Mouse (Mus musculus): ENCODE results near the gene Ipo9. TPM values are rescaled to one million over a fixed set of nuclear protein-coding genes. Genes with fewer than 3 reads are reported as not detected.
A peak's percentile ranks its signal among the peaks of the same experiment; 100 is the strongest.

Ipo9 gene
- total and polyA plus RNA-seq, 3 experiments = 33.7 to 58.3 (median 38.3) TPM

GRCm38 (mm10) chr1:135374175-135374867 is 56.0 kb downstream of the Ipo9 start:
- Histone ChIP-seq H3K9ac (ENCODE audit: insufficient read depth, low read depth) (no peak overlapping the region), H3K79me2 (replicated peaks; ENCODE audit: control insufficient read depth, extremely low read depth, insufficient read depth, poor library complexity, severe bottlenecking) (no peaks in the 10 kb centered on the region), H3K9me3 (replicated peaks; ENCODE audit: low read length) (no peaks in the 10 kb centered on the region), H3K4me2 (ENCODE audit: insufficient read depth, low read depth, poor library complexity, severe bottlenecking) (peak overlapping the region; percentile 57), H3K36me3 (replicated peaks in 1 of 2; ENCODE audit: control insufficient read depth in 1 of 2, insufficient read depth in 1 of 2, low read length in 1 of 2) (no peaks in the 10 kb centered on the region), H3K4me1 (ENCODE audit: control insufficient read depth in 1 of 2, insufficient read depth in 2 of 2) (peaks cover 4 to 6% of the 10 kb centered on the region in 2 experiments; a peak in 2 of 4 replicates), H3K27ac (ENCODE audit: insufficient read depth, low read depth) (no peak overlapping the region), H3K27me3 (replicated peaks) (no peaks in the 10 kb centered on the region), H3K4me3 (replicated peaks in 1 of 3; ENCODE audit: low read depth in 2 of 3, low read length in 2 of 3, poor library complexity in 1 of 3) (peak overlapping the region in 1 of 3 experiments; percentile 13)
- in situ Hi-C loops (cut with MboI; ENCODE audit: low pct_ligation_motif_present, low pct_unique_long_range_greater_than_20kb, low sequenced_read_pairs) (loop anchor here (5.0 kb wide), 1 partner anchor 202 kb away; no protein-coding TSS in a partner anchor), dilution Hi-C loops (cut with MboI; ENCODE audit: extremely low pct_ligation_motif_present, extremely low pct_unique_long_range_greater_than_20kb, low sequenced_read_pairs) (no loop called here)
- no peak for TF ChIP-seq HCFC1 (IDR thresholded peaks at IDR 0.05; ENCODE audit: low read depth, low read length)
- TF ChIP-seq MAX (IDR thresholded peaks at IDR 0.05; ENCODE audit: low read length) = no peak
- no peak for TF ChIP-seq NRF1 (IDR thresholded peaks at IDR 0.05; ENCODE audit: low read depth, low read length)
- TF ChIP-seq ETS1 (conservative IDR thresholded peaks at IDR 0.05; ENCODE audit: low read depth, low read length) = no peak
- no peak for TF ChIP-seq UBTF (IDR thresholded peaks at IDR 0.05; ENCODE audit: low read depth, low read length)
- TF ChIP-seq PAX5 (IDR thresholded peaks at IDR 0.05; ENCODE audit: low read length) = no peak
- no peak for TF ChIP-seq MYC (IDR thresholded peaks at IDR 0.05; ENCODE audit: low read depth, low read length)
- no peak for TF ChIP-seq EP300 (IDR thresholded peaks at IDR 0.05; ENCODE audit: low read length)
- no peak for TF ChIP-seq USF2 (conservative IDR thresholded peaks at IDR 0.05; ENCODE audit: low read depth, low read length)
- TF ChIP-seq MXI1 (IDR thresholded peaks at IDR 0.05; ENCODE audit: low read depth, low read length) = no peak
- TF ChIP-seq JUN (IDR thresholded peaks at IDR 0.05; ENCODE audit: insufficient read depth, low read depth, low read length) = no peak
- TF ChIP-seq MEF2A (IDR thresholded peaks at IDR 0.05; ENCODE audit: borderline replicate concordance, low read depth, low read length) = no peak
- TF ChIP-seq ZMIZ1 (IDR thresholded peaks at IDR 0.05; ENCODE audit: low read depth, low read length) = no peak
- no peak for TF ChIP-seq GABPA (IDR thresholded peaks at IDR 0.05; ENCODE audit: insufficient replicate concordance, low read depth, low read length)
- TF ChIP-seq SMC3 (IDR thresholded peaks at IDR 0.05; ENCODE audit: low read depth, low read length) = no peak
- TF ChIP-seq CHD2 (IDR thresholded peaks at IDR 0.05; ENCODE audit: low read length) = no peak
- DNase-seq (ENCODE audit: extremely low read depth) = no peak

- dilution Hi-C loops (cut with MboI; ENCODE audit: extremely low pct_ligation_motif_present, extremely low pct_unique_long_range_greater_than_20kb, low sequenced_read_pairs) = no loop called here
- no peak for DNase-seq (ENCODE audit: extremely low read depth)
- Histone ChIP-seq H3K36me3 (replicated peaks in 1 of 2; ENCODE audit: control insufficient read depth in 1 of 2, insufficient read depth in 1 of 2, low read length in 1 of 2) (no peaks in the 10 kb centered on the region), H3K27ac (ENCODE audit: insufficient read depth, low read depth) (no peak overlapping the region), H3K9ac (ENCODE audit: insufficient read depth, low read depth) (no peak overlapping the region), H3K4me3 (replicated peaks in 1 of 3; ENCODE audit: low read depth in 2 of 3, low read length in 2 of 3, poor library complexity in 1 of 3) (no peak overlapping the region), H3K4me1 (ENCODE audit: control insufficient read depth in 1 of 2, insufficient read depth in 2 of 2) (peaks cover 6 to 10% of the 10 kb centered on the region in 2 experiments), H3K9me3 (replicated peaks; ENCODE audit: low read length) (no peaks in the 10 kb centered on the region), H3K27me3 (replicated peaks) (no peaks in the 10 kb centered on the region), H3K4me2 (ENCODE audit: insufficient read depth, low read depth, poor library complexity, severe bottlenecking) (no peak overlapping the region), H3K79me2 (replicated peaks; ENCODE audit: control insufficient read depth, extremely low read depth, insufficient read depth, poor library complexity, severe bottlenecking) (no peaks in the 10 kb centered on the region)
- in situ Hi-C loops (cut with MboI; ENCODE audit: low pct_ligation_motif_present, low pct_unique_long_range_greater_than_20kb, low sequenced_read_pairs) = loop anchor here (5.0 kb wide), 1 partner anchor 201 kb away; no protein-coding TSS in a partner anchor
- no peak for TF ChIP-seq ZNF384 (IDR thresholded peaks at IDR 0.05; ENCODE audit: low read depth, low read length)
- TF ChIP-seq EP300 (IDR thresholded peaks at IDR 0.05; ENCODE audit: low read length) = no peak
- no peak for TF ChIP-seq MAFK (IDR thresholded peaks at IDR 0.05; ENCODE audit: insufficient replicate concordance, low read length)
- no peak for TF ChIP-seq BHLHE40 (IDR thresholded peaks at IDR 0.05; ENCODE audit: low read depth, low read length)
- no peak for TF ChIP-seq TCF12 (IDR thresholded peaks at IDR 0.05; ENCODE audit: low read depth, low read length)
- TF ChIP-seq MAZ (IDR thresholded peaks at IDR 0.05; ENCODE audit: low read depth, low read length) = no peak
- no peak for TF ChIP-seq TBP (conservative IDR thresholded peaks at IDR 0.05; ENCODE audit: low read depth, low read length)
- 0 out of 2 replicates have a peak, but pooled peaks have one; percentile 33 for TF ChIP-seq KAT2A (IDR thresholded peaks at IDR 0.05; ENCODE audit: insufficient replicate concordance, low read length)
- no peak for TF ChIP-seq NELFE (IDR thresholded peaks at IDR 0.05; ENCODE audit: low read depth, low read length)
- TF ChIP-seq SIN3A (IDR thresholded peaks at IDR 0.05; ENCODE audit: low read length) = no peak
- TF ChIP-seq E2F4 (IDR thresholded peaks at IDR 0.05; ENCODE audit: insufficient replicate concordance, low read depth, low read length) = no peak
- TF ChIP-seq ZKSCAN1 (IDR thresholded peaks at IDR 0.05; ENCODE audit: borderline replicate concordance, low read depth, low read length) = no peak
- peak; percentile 78 for TF ChIP-seq HCFC1 (IDR thresholded peaks at IDR 0.05; ENCODE audit: low read depth, low read length)
- TF ChIP-seq RAD21 (IDR thresholded peaks at IDR 0.05; ENCODE audit: low read depth, low read length) = no peak
Observed at GRCm38 (mm10) chr1:135373171-135373677, 57.1 kb downstream of the Ipo9 start.
